Mouse (Mus musculus): ENCODE measurements around the gene Col4a5. TPM values are rescaled to one million over a fixed set of nuclear protein-coding genes. Genes with fewer than 3 reads are reported as not detected.
A peak's percentile ranks its signal among the peaks of the same experiment; 100 is the strongest.

The Col4a5 gene
- polyA plus RNA-seq, 1 experiment: 1.3 TPM

- Histone ChIP-seq H3K36me3 (ENCODE audit: control insufficient read depth, insufficient read depth, low read length) (no peaks in the 10 kb centered on the region), H3K27me3 (ENCODE audit: control insufficient read depth, insufficient read depth, low read length) (no peaks in the 10 kb centered on the region), H3K27ac (ENCODE audit: insufficient read depth, low read depth, low read length) (no peak overlapping the region), H3K4me1 (ENCODE audit: control insufficient read depth, insufficient read depth, insufficient read length, low read length) (no peaks in the 10 kb centered on the region), H3K4me3 (ENCODE audit: low read depth, low read length) (no peak overlapping the region)
- TF ChIP-seq CTCF (IDR thresholded peaks at IDR 0.05; ENCODE audit: extremely low read depth, insufficient read length, insufficient replicate concordance, low read depth, low read length) (no peak), POLR2A (IDR thresholded peaks at IDR 0.05; ENCODE audit: low read depth, low read length) (no peak)
- 88% methylated on average over 1 of the region's 1 CpGs for WGBS
These were observed 27.9 kb downstream of the Col4a5 start for GRCm38 (mm10) chrX:141503125-141503524.

- no peak overlapping the region for H3K27ac ChIP-seq (ENCODE audit: insufficient read depth, low read depth, low read length)
- H3K4me3 ChIP-seq (ENCODE audit: low read depth, low read length): no peak overlapping the region
- no peaks in the 10 kb centered on the region for H3K36me3 ChIP-seq (ENCODE audit: control insufficient read depth, insufficient read depth, low read length)
- H3K27me3 ChIP-seq (ENCODE audit: control insufficient read depth, insufficient read depth, low read length): no peaks in the 10 kb centered on the region
- H3K4me1 ChIP-seq (ENCODE audit: control insufficient read depth, insufficient read depth, insufficient read length, low read length): no peaks in the 10 kb centered on the region
- TF ChIP-seq POLR2A (IDR thresholded peaks at IDR 0.05; ENCODE audit: low read depth, low read length) (no peak), CTCF (IDR thresholded peaks at IDR 0.05; ENCODE audit: extremely low read depth, insufficient read length, insufficient replicate concordance, low read depth, low read length) (no peak)
These were observed 58.3 kb downstream of the Col4a5 start for GRCm38 (mm10) chrX:141533447-141533846.

- no peak overlapping the region for H3K27ac ChIP-seq (ENCODE audit: insufficient read depth, low read depth, low read length)
- no peaks in the 10 kb centered on the region for H3K36me3 ChIP-seq (ENCODE audit: control insufficient read depth, insufficient read depth, low read length)
- TF ChIP-seq POLR2A (IDR thresholded peaks at IDR 0.05; ENCODE audit: low read depth, low read length) (no peak), CTCF (IDR thresholded peaks at IDR 0.05; ENCODE audit: extremely low read depth, insufficient read length, insufficient replicate concordance, low read depth, low read length) (no peak)
- WGBS: 78% methylated on average over 2 of the region's 2 CpGs
- H3K27me3 ChIP-seq (ENCODE audit: control insufficient read depth, insufficient read depth, low read length): no peaks in the 10 kb centered on the region
- H3K4me3 ChIP-seq (ENCODE audit: low read depth, low read length): no peak overlapping the region
- no peaks in the 10 kb centered on the region for H3K4me1 ChIP-seq (ENCODE audit: control insufficient read depth, insufficient read depth, insufficient read length, low read length)
These were observed 72.3 kb downstream of the Col4a5 start for GRCm38 (mm10) chrX:141547471-141547870.

- Histone ChIP-seq H3K4me1 (ENCODE audit: control insufficient read depth, insufficient read depth, insufficient read length, low read length) (no peaks in the 10 kb centered on the region), H3K27ac (ENCODE audit: insufficient read depth, low read depth, low read length) (no peak overlapping the region), H3K4me3 (ENCODE audit: low read depth, low read length) (no peak overlapping the region), H3K36me3 (ENCODE audit: control insufficient read depth, insufficient read depth, low read length) (no peaks in the 10 kb centered on the region), H3K27me3 (ENCODE audit: control insufficient read depth, insufficient read depth, low read length) (no peaks in the 10 kb centered on the region)
- 27% methylated on average over 3 of the region's 3 CpGs for WGBS
- TF ChIP-seq CTCF (IDR thresholded peaks at IDR 0.05; ENCODE audit: extremely low read depth, insufficient read length, insufficient replicate concordance, low read depth, low read length) (no peak), POLR2A (IDR thresholded peaks at IDR 0.05; ENCODE audit: low read depth, low read length) (no peak)
These were observed 115.1 kb downstream of the Col4a5 start for GRCm38 (mm10) chrX:141590242-141590641.

GRCm38 (mm10) chrX:141721725-141722124 is 246.5 kb downstream of the Col4a5 start:
- TF ChIP-seq POLR2A (IDR thresholded peaks at IDR 0.05; ENCODE audit: low read depth, low read length): no peak
- TF ChIP-seq CTCF (IDR thresholded peaks at IDR 0.05; ENCODE audit: extremely low read depth, insufficient read length, insufficient replicate concordance, low read depth, low read length): no peak
- H3K36me3 ChIP-seq (ENCODE audit: control insufficient read depth, insufficient read depth, low read length): no peaks in the 10 kb centered on the region
- H3K27me3 ChIP-seq (ENCODE audit: control insufficient read depth, insufficient read depth, low read length): peaks cover 10% of the 10 kb centered on the region
- no peak overlapping the region for H3K27ac ChIP-seq (ENCODE audit: insufficient read depth, low read depth, low read length)
- peak overlapping the region; percentile 31 for H3K4me3 ChIP-seq (ENCODE audit: low read depth, low read length)
- WGBS: 19% methylated on average over 33 of the region's 33 CpGs
- H3K4me1 ChIP-seq (ENCODE audit: control insufficient read depth, insufficient read depth, insufficient read length, low read length): no peaks in the 10 kb centered on the region

GRCm38 (mm10) chrX:141723936-141724335 is 248.8 kb downstream of the Col4a5 start:
- Histone ChIP-seq H3K27me3 (ENCODE audit: control insufficient read depth, insufficient read depth, low read length) (peaks cover 10% of the 10 kb centered on the region), H3K36me3 (ENCODE audit: control insufficient read depth, insufficient read depth, low read length) (no peaks in the 10 kb centered on the region), H3K27ac (ENCODE audit: insufficient read depth, low read depth, low read length) (no peak overlapping the region), H3K4me3 (ENCODE audit: low read depth, low read length) (no peak overlapping the region), H3K4me1 (ENCODE audit: control insufficient read depth, insufficient read depth, insufficient read length, low read length) (no peaks in the 10 kb centered on the region)
- TF ChIP-seq CTCF (IDR thresholded peaks at IDR 0.05; ENCODE audit: extremely low read depth, insufficient read length, insufficient replicate concordance, low read depth, low read length) (no peak), POLR2A (IDR thresholded peaks at IDR 0.05; ENCODE audit: low read depth, low read length) (no peak)
- WGBS: 18% methylated on average over 16 of the region's 16 CpGs

GRCm38 (mm10) chrX:141724391-141724891 is 249.3 kb downstream of the Col4a5 start:
- Histone ChIP-seq H3K4me3 (ENCODE audit: low read depth, low read length) (0 out of 2 replicates have a peak overlapping the region, but pooled peaks have one; percentile 10), H3K4me1 (ENCODE audit: control insufficient read depth, insufficient read depth, insufficient read length, low read length) (no peaks in the 10 kb centered on the region), H3K36me3 (ENCODE audit: control insufficient read depth, insufficient read depth, low read length) (no peaks in the 10 kb centered on the region), H3K27me3 (ENCODE audit: control insufficient read depth, insufficient read depth, low read length) (peaks cover 10% of the 10 kb centered on the region), H3K27ac (ENCODE audit: insufficient read depth, low read depth, low read length) (no peak overlapping the region)
- TF ChIP-seq POLR2A (IDR thresholded peaks at IDR 0.05; ENCODE audit: low read depth, low read length) (no peak), CTCF (IDR thresholded peaks at IDR 0.05; ENCODE audit: extremely low read depth, insufficient read length, insufficient replicate concordance, low read depth, low read length) (no peak)
- 15% methylated on average over 51 of the region's 52 CpGs for WGBS
